Mouse (Mus musculus): Measurements from ENCODE around the gene Frrs1l. TPM values are rescaled to one million over a fixed set of nuclear protein-coding genes. Genes with fewer than 3 reads are reported as not detected.

Gene Frrs1l
- polyA plus RNA-seq, 1 experiment from 2014 or later = 9.2 TPM

DNA sequence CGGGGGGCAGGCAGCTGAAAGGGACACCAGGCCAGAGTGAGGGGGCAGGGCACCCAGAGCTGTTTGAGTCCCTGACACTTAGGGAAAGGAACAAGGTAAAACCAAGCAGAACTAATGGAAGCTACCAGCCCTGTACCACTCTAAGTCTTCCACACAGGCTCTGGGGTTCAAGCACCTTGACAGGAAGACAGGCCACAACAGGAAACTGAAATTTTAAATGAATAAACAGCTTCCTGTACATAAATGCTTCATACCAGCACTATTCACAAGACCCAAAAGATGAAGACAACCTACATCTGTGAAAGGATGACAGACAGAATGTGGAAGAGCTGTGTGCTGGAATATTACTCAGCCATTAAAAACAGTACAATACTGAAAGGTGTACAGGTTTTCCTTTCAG is 54.9 kb downstream of the Frrs1l start:
- Histone ChIP-seq H3K36me3 (peaks cover 10% of the 10 kb centered on the region), H3K4me2 (replicated peaks) (no peak overlapping the region), H3K27me3 (no peaks in the 10 kb centered on the region), H3K4me1 (no peaks in the 10 kb centered on the region), H3K9me3 (replicated peaks) (no peaks in the 10 kb centered on the region), H3K9ac (no peak overlapping the region), H3K27ac (no peak overlapping the region), H3K4me3 (no peak overlapping the region)
- ATAC-seq (ENCODE audit: low FRiP score) = no peak
- no CpG with 5 or more reads among the region's 1 CpGs for WGBS

DNA sequence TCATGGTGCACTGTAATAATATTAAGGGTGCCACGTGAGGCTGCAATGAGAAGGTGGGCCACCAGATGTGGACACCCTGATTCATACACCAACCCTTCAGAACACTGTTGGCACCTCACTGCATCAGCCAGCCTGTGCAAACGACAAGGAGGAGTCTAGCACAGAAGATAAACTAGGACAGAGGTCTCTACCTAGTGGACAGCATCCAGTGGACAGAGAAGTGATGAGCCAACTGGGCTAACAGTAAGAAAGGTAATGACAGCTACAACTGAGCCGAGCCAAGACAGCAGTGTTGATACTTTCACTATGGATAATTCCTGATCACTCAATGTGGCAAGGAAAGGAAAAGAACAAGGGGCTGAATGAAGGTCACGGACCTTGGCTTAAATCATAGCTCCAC is 57.0 kb downstream of the Frrs1l start:
- no peaks in the 10 kb centered on the region for H3K27me3 ChIP-seq

GRCm38 (mm10) chr4:56932096-56932495 is 58.1 kb downstream of the Frrs1l start:
- Histone ChIP-seq H3K4me1 (no peaks in the 10 kb centered on the region), H3K27me3 (no peaks in the 10 kb centered on the region), H3K36me3 (peaks cover 10% of the 10 kb centered on the region), H3K9me3 (replicated peaks) (no peaks in the 10 kb centered on the region), H3K27ac (no peak overlapping the region), H3K9ac (no peak overlapping the region), H3K4me3 (no peak overlapping the region), H3K4me2 (replicated peaks) (no peak overlapping the region)
- 48% methylated on average over 7 of the region's 7 CpGs for WGBS
- no peak for ATAC-seq (ENCODE audit: low FRiP score)

More for the DNA sequence above, 57.0 kb downstream of the Frrs1l start:
- no peak overlapping the region for H3K4me3 ChIP-seq
- H3K9ac ChIP-seq = no peak overlapping the region
- H3K4me2 ChIP-seq (replicated peaks) = no peak overlapping the region
- no peaks in the 10 kb centered on the region for H3K4me1 ChIP-seq
- H3K27ac ChIP-seq = no peak overlapping the region
- 94% methylated on average over 4 of the region's 4 CpGs for WGBS
- ATAC-seq (ENCODE audit: low FRiP score) = no peak
- peaks cover 10% of the 10 kb centered on the region for H3K36me3 ChIP-seq
- no peaks in the 10 kb centered on the region for H3K9me3 ChIP-seq (replicated peaks)

GRCm38 (mm10) chr4:56930312-56930711 is 59.9 kb downstream of the Frrs1l start:
- Histone ChIP-seq H3K27me3 (no peaks in the 10 kb centered on the region), H3K36me3 (peaks cover 15% of the 10 kb centered on the region), H3K4me1 (no peaks in the 10 kb centered on the region), H3K27ac (no peak overlapping the region), H3K9me3 (replicated peaks) (no peaks in the 10 kb centered on the region), H3K9ac (no peak overlapping the region), H3K4me3 (no peak overlapping the region), H3K4me2 (replicated peaks) (no peak overlapping the region)
- 89% methylated on average over 4 of the region's 4 CpGs for WGBS
- no peak for ATAC-seq (ENCODE audit: low FRiP score)

- H3K4me2 ChIP-seq (replicated peaks) = no peak overlapping the region
- no peak overlapping the region for H3K27ac ChIP-seq
- 84% methylated on average over 4 of the region's 4 CpGs for WGBS
- peaks cover 38% of the 10 kb centered on the region for H3K36me3 ChIP-seq
- ATAC-seq (ENCODE audit: low FRiP score) = no peak
- H3K9me3 ChIP-seq (replicated peaks) = no peaks in the 10 kb centered on the region
- H3K4me1 ChIP-seq = no peaks in the 10 kb centered on the region
- no peak overlapping the region for H3K4me3 ChIP-seq
- H3K9ac ChIP-seq = no peak overlapping the region
- H3K27me3 ChIP-seq = no peaks in the 10 kb centered on the region
Measured at GRCm38 (mm10) chr4:56926971-56927370, 63.2 kb downstream of the Frrs1l start.

DNA sequence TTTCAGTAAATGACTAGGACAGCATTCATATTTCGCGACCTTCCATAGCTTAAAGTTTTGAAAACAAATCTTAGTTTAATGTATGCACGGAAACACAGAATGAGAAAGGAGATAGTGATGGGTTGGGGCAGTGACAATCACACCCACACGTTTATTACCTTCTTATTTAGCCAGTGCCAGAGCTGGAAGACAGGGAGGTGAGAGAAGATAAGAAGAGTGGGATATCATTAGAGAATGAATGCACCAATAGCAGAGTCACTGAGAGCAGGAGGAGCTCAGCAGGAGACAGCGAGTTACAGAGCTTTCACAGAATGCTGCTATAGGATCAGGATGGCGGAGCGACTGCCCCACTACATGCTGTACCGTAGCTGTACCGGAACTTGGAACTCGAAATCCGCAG is 68.0 kb downstream of the Frrs1l start:
- ATAC-seq (ENCODE audit: low FRiP score) = no peak
- Histone ChIP-seq H3K27ac (no peak overlapping the region), H3K27me3 (no peaks in the 10 kb centered on the region), H3K4me1 (no peaks in the 10 kb centered on the region), H3K36me3 (peaks cover 48% of the 10 kb centered on the region), H3K9me3 (replicated peaks) (no peaks in the 10 kb centered on the region), H3K4me3 (no peak overlapping the region), H3K9ac (no peak overlapping the region), H3K4me2 (replicated peaks) (no peak overlapping the region)
- 95% methylated on average over 11 of the region's 11 CpGs for WGBS

- H3K4me2 ChIP-seq (replicated peaks) = no peak overlapping the region
- ATAC-seq (ENCODE audit: low FRiP score) = no peak
- no peaks in the 10 kb centered on the region for H3K27me3 ChIP-seq
- H3K9ac ChIP-seq = no peak overlapping the region
- H3K9me3 ChIP-seq (replicated peaks) = no peaks in the 10 kb centered on the region
- H3K4me3 ChIP-seq = no peak overlapping the region
- 93% methylated on average over 15 of the region's 15 CpGs for WGBS
- peaks cover 31% of the 10 kb centered on the region for H3K36me3 ChIP-seq
- H3K27ac ChIP-seq = no peak overlapping the region
- no peaks in the 10 kb centered on the region for H3K4me1 ChIP-seq
Measured at GRCm38 (mm10) chr4:56915732-56916325, 74.4 kb downstream of the Frrs1l start.

- no peak overlapping the region for H3K4me3 ChIP-seq
- H3K36me3 ChIP-seq = peaks cover 41% of the 10 kb centered on the region
- H3K4me1 ChIP-seq = no peaks in the 10 kb centered on the region
- no peaks in the 10 kb centered on the region for H3K27me3 ChIP-seq
- H3K9ac ChIP-seq = no peak overlapping the region
- H3K27ac ChIP-seq = no peak overlapping the region
- H3K4me2 ChIP-seq (replicated peaks) = no peak overlapping the region
- no peaks in the 10 kb centered on the region for H3K9me3 ChIP-seq (replicated peaks)
- ATAC-seq (ENCODE audit: low FRiP score) = no peak
- 71% methylated on average over 1 of the region's 1 CpGs for WGBS
Measured at GRCm38 (mm10) chr4:56914761-56915160, 75.4 kb downstream of the Frrs1l start.

GRCm38 (mm10) chr4:56914338-56914737 is 75.9 kb downstream of the Frrs1l start:
- Histone ChIP-seq H3K9ac (no peak overlapping the region), H3K36me3 (peaks cover 46% of the 10 kb centered on the region), H3K27ac (no peak overlapping the region), H3K4me2 (replicated peaks) (no peak overlapping the region), H3K27me3 (no peaks in the 10 kb centered on the region), H3K9me3 (replicated peaks) (no peaks in the 10 kb centered on the region), H3K4me1 (no peaks in the 10 kb centered on the region), H3K4me3 (no peak overlapping the region)
- no peak for ATAC-seq (ENCODE audit: low FRiP score)
- WGBS = 94% methylated on average over 6 of the region's 6 CpGs

- no peak overlapping the region for H3K4me3 ChIP-seq
- 91% methylated on average over 7 of the region's 7 CpGs for WGBS
- no peak overlapping the region for H3K9ac ChIP-seq
- H3K27ac ChIP-seq = no peak overlapping the region
- no peaks in the 10 kb centered on the region for H3K27me3 ChIP-seq
- no peaks in the 10 kb centered on the region for H3K4me1 ChIP-seq
- no peaks in the 10 kb centered on the region for H3K9me3 ChIP-seq (replicated peaks)
- no peak for ATAC-seq (ENCODE audit: low FRiP score)
- H3K36me3 ChIP-seq = peaks cover 49% of the 10 kb centered on the region
- H3K4me2 ChIP-seq (replicated peaks) = no peak overlapping the region
Measured at GRCm38 (mm10) chr4:56912382-56913001, 77.7 kb downstream of the Frrs1l start.

GRCm38 (mm10) chr4:56909568-56909967 is 80.6 kb downstream of the Frrs1l start:
- Histone ChIP-seq H3K4me2 (replicated peaks) (no peak overlapping the region), H3K27ac (no peak overlapping the region), H3K9ac (no peak overlapping the region), H3K27me3 (no peaks in the 10 kb centered on the region), H3K36me3 (peaks cover 40% of the 10 kb centered on the region), H3K4me3 (no peak overlapping the region), H3K4me1 (no peaks in the 10 kb centered on the region), H3K9me3 (replicated peaks) (no peaks in the 10 kb centered on the region)
- ATAC-seq (ENCODE audit: low FRiP score) = no peak
- WGBS = 77% methylated on average over 3 of the region's 3 CpGs

DNA sequence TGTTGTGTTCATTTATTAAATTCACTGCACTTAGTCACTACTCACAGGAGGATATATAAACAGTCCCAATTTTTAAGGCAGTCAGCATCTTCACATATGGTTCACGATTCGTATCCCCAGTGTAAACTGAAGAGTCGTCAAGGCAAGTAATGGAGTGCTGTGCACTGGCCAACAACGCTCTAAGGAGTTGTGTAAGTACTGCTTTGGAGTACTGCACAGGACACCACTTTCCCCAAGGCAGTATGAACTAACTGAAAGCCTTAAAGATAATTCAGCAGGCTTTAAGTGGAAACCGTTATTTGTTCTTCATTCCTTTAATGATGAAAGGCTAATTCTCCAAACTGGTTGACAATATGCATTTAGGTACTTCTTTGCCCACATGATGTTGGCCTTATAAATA is 82.5 kb downstream of the Frrs1l start:
- Histone ChIP-seq H3K9me3 (replicated peaks) (no peaks in the 10 kb centered on the region), H3K27me3 (no peaks in the 10 kb centered on the region), H3K4me2 (replicated peaks) (no peak overlapping the region), H3K4me3 (no peak overlapping the region), H3K4me1 (no peaks in the 10 kb centered on the region), H3K9ac (no peak overlapping the region), H3K27ac (no peak overlapping the region), H3K36me3 (peaks cover 44% of the 10 kb centered on the region)
- 95% methylated on average over 5 of the region's 5 CpGs for WGBS
- ATAC-seq (ENCODE audit: low FRiP score) = no peak
